ENCODE assay signal across 8 mouse cellular contexts in the genomic region with DNA sequence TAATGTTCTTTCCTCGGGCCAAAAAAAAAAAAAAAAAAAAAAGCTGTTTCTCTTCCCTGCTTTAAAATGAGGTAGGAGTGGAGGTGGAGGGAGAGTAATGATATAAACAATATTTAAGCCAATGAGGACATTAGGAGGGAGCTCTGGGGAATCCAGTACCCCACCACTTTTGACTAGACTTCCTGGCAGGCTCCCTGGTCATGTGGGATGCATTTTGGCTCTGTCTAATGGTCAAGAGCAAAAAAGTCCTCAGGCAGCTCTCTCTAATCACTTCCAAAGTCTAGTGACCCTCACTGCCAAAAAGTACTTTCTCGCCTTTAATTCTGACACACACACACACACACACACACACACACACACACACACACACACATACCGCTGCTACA.
A peak's percentile ranks its signal among the peaks of the same experiment; 100 is the strongest.
DNase-seq lines count a peak whose midpoint lies in the region; ATAC-seq and TF ChIP-seq lines count a peak whose summit lies in the region.
"Had no signal": no experiment of that assay in that cellular context is flagged by ENCODE, and none has a peak within 500 bp of the region (broad histone marks: within the 10 kb centered on the region; RNA-seq: fewer than 3 reads in every experiment).

No protein-coding gene starts in this region.

- ATAC-seq in hindbrain, embryonic 16.5 days = peak; percentile 43; the same call in 1 of the 2 replicates
- ATAC-seq in hindbrain, embryonic 13.5 days (ENCODE audit: low FRiP score) = no peak
- peak; percentile 25; the same call in 1 of the 2 replicates for ATAC-seq in kidney, postnatal 0 days (replicated peaks; ENCODE audit: low FRiP score, low read depth)
- no peak for ATAC-seq in granulocyte monocyte progenitor cell, adult 5-6 weeks (replicated peaks; ENCODE audit: poor library complexity, severe bottlenecking)

- H3K9ac ChIP-seq in hindbrain, embryonic 16.5 days (ENCODE audit: low read depth, low read length) = no peak overlapping the region
- H3K9ac ChIP-seq in hindbrain, embryonic 13.5 days = no peak overlapping the region
- H3K9ac ChIP-seq in kidney, postnatal 0 days (ENCODE audit: low read depth, low read length) = no peak overlapping the region
- H3K9ac ChIP-seq: embryonic facial prominence, embryonic 15.5 days had no signal

- H3K4me3 ChIP-seq in hindbrain, embryonic 16.5 days (ENCODE audit: low read length) = no peak overlapping the region
- no peak overlapping the region for H3K4me3 ChIP-seq in hindbrain, embryonic 13.5 days
- H3K4me3 ChIP-seq in kidney, postnatal 0 days (replicated peaks; ENCODE audit: low read depth, low read length) = no peak overlapping the region
- H3K4me3 ChIP-seq: embryonic facial prominence, embryonic 15.5 days had no signal

- H3K27ac ChIP-seq in hindbrain, embryonic 16.5 days (ENCODE audit: low read depth, low read length) = no peak overlapping the region
- no peak overlapping the region for H3K27ac ChIP-seq in hindbrain, embryonic 13.5 days
- H3K27ac ChIP-seq in kidney, postnatal 0 days = no peak overlapping the region
- H3K27ac ChIP-seq: embryonic facial prominence, embryonic 15.5 days had no signal

- no peaks in the 10 kb centered on the region for H3K9me3 ChIP-seq in hindbrain, embryonic 16.5 days (ENCODE audit: control insufficient read depth, low read length)
- no peaks in the 10 kb centered on the region for H3K9me3 ChIP-seq in hindbrain, embryonic 13.5 days
- no peaks in the 10 kb centered on the region for H3K9me3 ChIP-seq in kidney, postnatal 0 days (replicated peaks; ENCODE audit: low read length)
- H3K9me3 ChIP-seq: embryonic facial prominence, embryonic 15.5 days had no signal

- DNase-seq in CD4-positive helper T cell, adult 2 months (ENCODE audit: low read depth, low spot score) = peak; percentile 35
- DNase-seq in adipocyte (ENCODE audit: low spot score) = peak; percentile 7
- peak; percentile 78 for DNase-seq in kidney, postnatal 0 days (ENCODE audit: low spot score)
- DNase-seq in c-Kit-positive CD71-positive TER-119-positive erythroid progenitor cells, embryonic 14.5 days (ENCODE audit: low spot score) = no peak

- WGBS in hindbrain, embryonic 16.5 days = 50% methylated on average over 3 of the region's 3 CpGs
- WGBS in hindbrain, embryonic 13.5 days = 65% methylated on average over 3 of the region's 3 CpGs
- 36% methylated on average over 3 of the region's 3 CpGs for WGBS in kidney, postnatal 0 days

- H3K27me3 ChIP-seq in hindbrain, embryonic 16.5 days (replicated peaks; ENCODE audit: control insufficient read depth, insufficient read depth, low read length) = no peaks in the 10 kb centered on the region
- H3K27me3 ChIP-seq in hindbrain, embryonic 13.5 days = no peaks in the 10 kb centered on the region
- no peaks in the 10 kb centered on the region for H3K27me3 ChIP-seq in kidney, postnatal 0 days (ENCODE audit: insufficient read depth, low read length)
- H3K27me3 ChIP-seq: embryonic facial prominence, embryonic 15.5 days had no signal

- TF ChIP-seq CTCF in kidney, postnatal 0 days (IDR thresholded peaks at IDR 0.05; ENCODE audit: low read depth) = no peak

- H3K36me3 ChIP-seq in hindbrain, embryonic 16.5 days (ENCODE audit: control insufficient read depth, insufficient read depth, low read length) = no peaks in the 10 kb centered on the region
- H3K36me3 ChIP-seq in hindbrain, embryonic 13.5 days = no peaks in the 10 kb centered on the region
- H3K36me3 ChIP-seq in kidney, postnatal 0 days (ENCODE audit: insufficient read depth, low read length) = no peaks in the 10 kb centered on the region
- H3K36me3 ChIP-seq: embryonic facial prominence, embryonic 15.5 days had no signal

- peaks cover 7% of the 10 kb centered on the region for H3K4me1 ChIP-seq in hindbrain, embryonic 16.5 days (ENCODE audit: control insufficient read depth, insufficient read depth, low read depth, low read length)
- peaks cover 49% of the 10 kb centered on the region for H3K4me1 ChIP-seq in hindbrain, embryonic 13.5 days (replicated peaks)
- H3K4me1 ChIP-seq in kidney, postnatal 0 days (replicated peaks; ENCODE audit: insufficient read depth, low read length) = peaks cover 6% of the 10 kb centered on the region; the same call in 1 of the 2 replicates

- H3K4me2 ChIP-seq in hindbrain, embryonic 16.5 days (ENCODE audit: low read length) = no peak overlapping the region
- no peak overlapping the region for H3K4me2 ChIP-seq in hindbrain, embryonic 13.5 days
- peak overlapping the region; percentile 24; the same call in 1 of the 2 replicates for H3K4me2 ChIP-seq in kidney, postnatal 0 days (ENCODE audit: low read length)
- H3K4me2 ChIP-seq: embryonic facial prominence, embryonic 15.5 days had no signal

Comparison
In these comparisons a context has a peak if more than half of its experiments do, and no peak if none do; other contexts are left out.
1. ATAC-seq: peak in hindbrain, embryonic 16.5 days (single experiment) and kidney, postnatal 0 days (single experiment); none in hindbrain, embryonic 13.5 days (single experiment) and granulocyte monocyte progenitor cell, adult 5-6 weeks (single experiment).